Mouse (Mus musculus) liver, embryonic 12.5 days (tissue): ENCODE results near the gene Ak1. TPM values are rescaled to one million over a fixed set of nuclear protein-coding genes. Genes with fewer than 3 reads are reported as not detected.

Experiments used
- ATAC-seq: fragments of 200-750 bp; cut with Nextera tagmentation; 2 replicates; pipeline ENCODE4 v1.8.0; 2017; ENCODE audit warnings: moderate number of reproducible peaks, mild to moderate bottlenecking, moderate library complexity
- H3K27ac ChIP-seq: fragments of 300-500 bp; sonication (generic); 2 replicates; pipeline ENCODE4 v1.5.1; 2016; ENCODE audit warnings: mild to moderate bottlenecking
- H3K27me3 ChIP-seq: fragments of 300-500 bp; sonication (generic); replicated peaks from 2 replicates; pipeline ENCODE4 v1.6.1; 2016; ENCODE audit warnings: mild to moderate bottlenecking, moderate library complexity
- H3K36me3 ChIP-seq: fragments of 300-500 bp; sonication (generic); 2 replicates; pipeline ENCODE4 v1.6.1; 2016; ENCODE audit warnings: mild to moderate bottlenecking, moderate library complexity
- H3K4me1 ChIP-seq: fragments of 300-500 bp; sonication (generic); 2 replicates; pipeline ENCODE4 v1.6.1; 2016
- H3K4me2 ChIP-seq: fragments of 300-500 bp; sonication (generic); 2 replicates; pipeline ENCODE4 v1.6.1; 2016; ENCODE audit warnings: mild to moderate bottlenecking, moderate library complexity
- H3K4me3 ChIP-seq: fragments of 300-500 bp; sonication (generic); 2 replicates; pipeline ENCODE4 v1.5.1; 2016; ENCODE audit warnings: mild to moderate bottlenecking, moderate library complexity
- H3K9ac ChIP-seq: fragments of 300-500 bp; sonication (generic); 2 replicates; pipeline ENCODE4 v1.6.1; 2016; ENCODE audit warnings: mild to moderate bottlenecking, moderate library complexity
- H3K9me3 ChIP-seq: fragments of 300-500 bp; sonication (generic); replicated peaks from 2 replicates; pipeline ENCODE4 v1.6.1; 2016; ENCODE audit warnings: mild to moderate bottlenecking, moderate library complexity
- WGBS: fragments of 180-500 bp; shearing (Covaris S2); methylation state at CpG from one replicate; pipeline ENCODE4 v1.1.7; 2016; ENCODE audit not compliant: insufficient replicate concordance; 5-methylcytosine and 5-hydroxymethylcytosine counted together
- polyA plus RNA-seq: library from polyadenylated mRNA; unstranded; fragments of >200 nt; fragmentation: Nextera tagmentation; extraction: Ambion mirVana; gene quantifications from 2 replicates; pipeline ENCODE4 v1.2.1, GENCODE M21; 2016

The Ak1 gene
- 2.6 TPM in 2 replicates for polyA plus RNA-seq

DNA sequence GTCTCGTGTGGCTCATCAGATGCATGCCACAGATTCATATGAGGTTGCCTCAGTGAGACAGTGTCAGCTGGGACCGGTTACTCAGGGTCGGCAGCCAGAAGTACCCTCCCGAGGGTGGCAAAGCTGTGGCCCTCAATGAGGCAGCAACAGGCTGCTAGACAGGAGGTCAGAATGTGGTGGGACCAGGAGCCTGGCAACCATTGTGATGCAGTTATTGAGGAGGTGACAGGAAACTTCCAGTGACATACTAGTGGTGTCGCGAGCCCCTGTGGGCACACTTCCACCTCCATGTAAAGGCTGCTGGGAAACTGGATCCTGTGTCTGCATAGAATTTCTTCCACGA is at the start of gene Ak1:
Gene Ak1, plus strand, starts transcription at position 242 of the 343 bp plus-strand sequence.
- Histone ChIP-seq H3K4me2 (no peak within 1 kb of the TSS; the same call in none of the 2 replicates), H3K27ac (peak within 1 kb of the TSS; percentile 72), H3K4me3 (no peak within 1 kb of the TSS), H3K4me1 (peaks cover 53% of the 10 kb centered on the region), H3K9ac (0 out of 2 replicates have a peak within 1 kb of the TSS, but pooled peaks have one; percentile 6), H3K36me3 (peaks cover 34% of the 10 kb centered on the region), H3K9me3 (0 out of 2 replicates have a peak, but pooled peaks cover 4% of the 10 kb centered on the region), H3K27me3 (no peaks in the 10 kb centered on the region)
- 42% methylated on average over 7 of the region's 7 CpGs for WGBS
- no peak for ATAC-seq

DNA sequence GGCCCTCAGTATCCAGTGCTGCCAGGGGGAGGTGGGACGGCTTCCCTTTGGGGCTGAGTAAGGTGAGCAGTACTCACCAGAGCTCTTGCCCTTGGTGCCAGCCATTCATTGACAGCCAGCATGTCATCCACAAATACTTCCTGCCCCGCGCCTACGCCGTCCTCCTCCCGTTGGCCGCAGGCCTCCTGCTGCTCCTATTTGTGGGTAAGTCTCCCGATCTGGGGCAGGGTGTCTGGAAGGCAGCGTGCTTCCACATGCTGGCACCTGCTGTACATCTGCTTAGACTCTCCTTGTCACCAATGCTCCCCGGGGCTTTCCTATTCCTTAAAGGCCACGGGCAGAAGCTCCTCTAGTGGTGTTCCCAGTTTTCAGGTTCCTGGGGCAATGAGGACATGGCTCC is 49.4 kb upstream of the Ak1 start:
- Histone ChIP-seq H3K9ac (no peak overlapping the region), H3K4me2 (peak overlapping the region; percentile 89), H3K4me3 (no peak overlapping the region)

DNA sequence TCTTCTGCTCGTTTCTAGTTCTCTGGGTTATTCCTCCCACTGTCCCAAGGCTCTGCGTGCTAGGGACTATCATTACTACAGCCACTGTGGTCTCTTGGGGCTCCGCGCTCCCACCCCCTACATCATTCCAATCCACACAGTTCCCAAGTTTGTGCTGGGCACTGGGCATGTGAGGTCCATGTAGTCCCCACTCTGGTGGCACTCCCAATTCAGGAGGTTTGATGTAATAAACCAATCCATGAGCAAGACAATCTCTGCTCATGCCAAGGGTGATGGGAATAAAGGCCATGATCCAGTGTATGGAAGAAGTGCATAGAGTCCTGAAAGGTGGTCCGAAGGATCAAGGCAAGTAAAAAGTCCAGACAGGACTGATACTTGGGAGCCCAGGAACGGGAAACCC is 47.1 kb upstream of the Ak1 start, which contains the start of gene Pip5kl1:
Gene Pip5kl1, plus strand, starts transcription at position 301 of the 400 bp plus-strand sequence.
- H3K4me1 ChIP-seq, result peaks cover 33% of the 10 kb centered on the region
- WGBS, result 71% methylated on average over 6 of the region's 6 CpGs
- H3K27ac ChIP-seq, result no peak within 1 kb of the TSS
- H3K36me3 ChIP-seq, result peaks cover 18% of the 10 kb centered on the region
- peak within 1 kb of the TSS; percentile 43 for H3K4me3 ChIP-seq
- H3K9me3 ChIP-seq, result no peaks in the 10 kb centered on the region
- H3K27me3 ChIP-seq, result peaks cover 44% of the 10 kb centered on the region
- no peak for ATAC-seq
- peak within 1 kb of the TSS; percentile 36 for H3K9ac ChIP-seq
- peak within 1 kb of the TSS; percentile 72 for H3K4me2 ChIP-seq

More for the DNA sequence above, 49.4 kb upstream of the Ak1 start:
- Histone ChIP-seq H3K36me3 (peaks cover 22% of the 10 kb centered on the region), H3K4me1 (peaks cover 28% of the 10 kb centered on the region), H3K27me3 (peaks cover 21% of the 10 kb centered on the region), H3K27ac (no peak overlapping the region), H3K9me3 (no peaks in the 10 kb centered on the region)
- ATAC-seq, result no peak
- WGBS, result 88% methylated on average over 11 of the region's 11 CpGs

DNA sequence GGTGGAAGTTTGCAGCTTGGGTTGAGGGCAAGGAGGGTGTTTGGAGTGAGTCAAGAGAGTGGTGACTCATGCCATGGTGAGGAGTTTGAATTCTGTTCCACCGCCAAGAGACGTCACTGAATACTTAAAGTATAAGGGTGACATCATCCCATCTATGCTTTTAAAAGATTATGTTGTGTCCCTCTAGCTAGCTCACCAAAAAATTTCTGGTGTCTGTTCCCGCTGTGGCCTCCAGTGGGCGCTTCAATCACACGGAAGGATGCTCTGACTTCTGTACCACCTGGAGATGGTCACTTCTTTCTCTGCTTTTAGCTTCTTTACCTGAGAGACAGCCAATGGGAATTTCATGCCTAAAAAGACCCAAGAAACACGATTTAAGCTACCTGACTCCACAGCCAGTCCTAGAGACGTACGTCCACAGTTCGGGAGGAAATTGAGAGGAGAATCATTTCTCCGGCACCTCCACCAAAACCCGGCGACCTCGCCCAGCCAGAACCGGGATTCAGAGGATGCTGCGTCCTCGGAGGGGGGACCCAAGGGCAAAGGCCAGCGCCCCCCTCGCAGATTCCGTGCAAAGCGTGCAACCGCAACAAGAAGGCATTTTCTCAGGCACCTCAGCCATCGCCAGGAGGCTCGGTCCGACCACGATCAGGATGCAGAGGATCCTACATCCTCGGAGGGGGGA is 46.5 kb upstream of the Ak1 start:
- Histone ChIP-seq H3K9me3 (no peaks in the 10 kb centered on the region), H3K4me2 (peak overlapping the region; percentile 72), H3K27ac (no peak overlapping the region), H3K27me3 (peaks cover 50% of the 10 kb centered on the region), H3K36me3 (peaks cover 18% of the 10 kb centered on the region), H3K9ac (peak overlapping the region; percentile 36; the same call in 1 of the 2 replicates), H3K4me3 (peak overlapping the region; percentile 43), H3K4me1 (peaks cover 33% of the 10 kb centered on the region)
- 6% methylated on average over 26 of the region's 26 CpGs for WGBS
- ATAC-seq, result no peak

DNA sequence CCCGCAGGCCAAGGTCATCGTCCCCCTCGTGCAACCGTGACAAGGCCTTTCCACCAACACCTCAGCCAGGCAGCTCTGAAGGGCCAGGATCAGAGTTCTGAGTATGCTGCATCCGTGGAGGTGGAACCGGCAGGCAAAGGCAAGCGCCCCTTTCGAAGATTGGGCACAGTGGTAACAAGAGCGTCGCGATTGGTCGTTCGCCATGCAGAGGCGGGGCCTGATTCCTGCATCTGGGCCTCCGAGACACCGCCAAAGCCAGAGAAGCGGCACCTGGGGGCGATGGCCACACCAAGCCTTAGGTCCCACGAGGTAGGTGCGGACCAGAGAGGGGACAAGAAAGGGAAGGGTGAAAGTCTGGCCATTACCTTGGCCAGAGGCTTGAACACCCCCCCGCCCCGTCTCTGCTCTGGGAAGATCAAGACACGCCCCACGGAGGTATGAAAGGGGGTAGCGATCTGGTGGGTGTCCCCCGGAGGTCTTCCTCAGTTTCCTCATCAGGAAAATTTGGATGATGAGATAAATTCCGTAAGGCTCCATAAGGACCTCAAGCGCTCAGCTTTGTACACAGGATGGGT is 45.9 kb upstream of the Ak1 start, which contains the start of gene 9430097D07Rik:
Gene 9430097D07Rik, minus strand, starts transcription at position 99 of the 575 bp plus-strand sequence.
- WGBS, result 11% methylated on average over 28 of the region's 28 CpGs
- peaks cover 56% of the 10 kb centered on the region for H3K27me3 ChIP-seq

DNA sequence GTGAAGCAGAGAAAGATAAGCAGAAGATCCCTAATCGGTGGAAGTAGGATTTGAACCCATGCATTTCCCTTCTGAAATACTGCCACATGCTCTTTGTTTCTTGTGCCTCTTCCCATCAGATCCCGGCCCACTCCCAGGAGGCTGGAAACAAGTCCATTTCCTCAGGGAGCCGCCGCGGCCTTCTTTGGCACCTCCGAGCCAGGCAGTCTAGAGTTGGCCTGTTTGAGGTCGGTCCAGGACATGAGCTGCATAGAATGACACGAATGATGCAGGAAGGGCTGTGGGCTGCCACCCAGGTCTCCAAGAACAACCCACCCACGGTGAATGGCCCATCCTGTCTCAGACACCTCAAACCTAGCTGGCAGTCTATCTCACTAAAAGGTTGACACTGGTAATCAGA is 45.0 kb upstream of the Ak1 start:
- H3K9ac ChIP-seq, result no peak overlapping the region
- H3K27ac ChIP-seq, result no peak overlapping the region
- H3K4me1 ChIP-seq, result peaks cover 29% of the 10 kb centered on the region
- no peak overlapping the region for H3K4me2 ChIP-seq
- H3K27me3 ChIP-seq, result peaks cover 61% of the 10 kb centered on the region
- peaks cover 18% of the 10 kb centered on the region for H3K36me3 ChIP-seq
- H3K4me3 ChIP-seq, result no peak overlapping the region
- 72% methylated on average over 9 of the region's 9 CpGs for WGBS
- H3K9me3 ChIP-seq, result no peaks in the 10 kb centered on the region
- ATAC-seq, result no peak

More for the DNA sequence above, 45.9 kb upstream of the Ak1 start, which contains the start of gene 9430097D07Rik:
- peak within 1 kb of the TSS; percentile 43 for H3K4me3 ChIP-seq
- H3K27ac ChIP-seq, result no peak within 1 kb of the TSS
- ATAC-seq, result peak; percentile 22; the same call in 1 of the 2 replicates
- peaks cover 33% of the 10 kb centered on the region for H3K4me1 ChIP-seq
- H3K4me2 ChIP-seq, result peak within 1 kb of the TSS; percentile 72
- H3K36me3 ChIP-seq, result peaks cover 18% of the 10 kb centered on the region
- H3K9ac ChIP-seq, result peak within 1 kb of the TSS; percentile 36
- no peaks in the 10 kb centered on the region for H3K9me3 ChIP-seq

DNA sequence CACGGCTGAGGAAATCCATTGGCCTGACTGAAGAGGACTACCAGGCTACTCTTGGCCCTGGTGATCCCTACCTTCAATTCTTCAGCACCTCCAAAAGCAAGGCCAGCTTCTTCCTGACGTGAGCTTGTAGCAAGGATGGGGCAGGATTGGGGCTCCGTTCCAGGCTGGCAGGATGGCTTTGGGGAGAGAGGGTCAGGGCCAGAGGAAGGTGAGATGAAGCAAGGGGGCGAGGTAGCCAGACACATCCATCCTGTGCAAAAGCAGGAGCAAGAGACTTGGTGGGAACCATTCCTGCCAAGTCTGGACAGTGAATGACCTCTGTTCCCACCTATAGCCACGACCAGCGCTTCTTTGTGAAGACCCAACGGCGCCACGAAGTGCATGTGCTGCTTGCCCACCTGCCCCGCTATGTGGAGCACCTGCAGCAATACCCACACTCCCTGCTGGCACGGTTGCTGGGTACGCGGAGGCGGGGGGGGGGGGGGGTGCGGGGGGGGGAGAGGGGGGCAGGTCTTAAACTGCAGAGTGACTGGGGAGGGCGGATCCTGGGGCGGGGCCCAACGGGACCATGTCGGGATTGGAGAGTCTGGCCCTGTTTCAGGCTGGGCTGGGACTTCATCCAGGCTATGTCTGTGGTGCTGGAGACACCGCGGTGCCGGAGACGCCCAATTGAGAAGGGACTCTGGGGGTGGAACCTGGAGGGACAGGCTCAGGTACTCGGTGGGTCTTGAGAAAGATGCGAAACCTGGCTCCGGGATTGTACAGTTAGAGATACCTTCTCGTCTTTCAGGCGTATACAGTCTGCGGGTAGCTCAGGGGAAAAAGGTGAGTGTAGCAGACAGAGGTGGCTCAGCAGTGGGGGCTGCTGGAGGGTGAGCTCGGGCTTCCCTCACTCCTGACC is 43.2 kb upstream of the Ak1 start:
- WGBS, result 38% methylated on average over 25 of the region's 30 CpGs
- ATAC-seq, result no peak
- Histone ChIP-seq H3K27ac (no peak overlapping the region), H3K9me3 (no peaks in the 10 kb centered on the region), H3K9ac (no peak overlapping the region), H3K36me3 (peaks cover 3% of the 10 kb centered on the region; the same call in 1 of the 2 replicates), H3K4me2 (no peak overlapping the region), H3K4me3 (no peak overlapping the region), H3K27me3 (peaks cover 67% of the 10 kb centered on the region), H3K4me1 (peaks cover 28% of the 10 kb centered on the region)

DNA sequence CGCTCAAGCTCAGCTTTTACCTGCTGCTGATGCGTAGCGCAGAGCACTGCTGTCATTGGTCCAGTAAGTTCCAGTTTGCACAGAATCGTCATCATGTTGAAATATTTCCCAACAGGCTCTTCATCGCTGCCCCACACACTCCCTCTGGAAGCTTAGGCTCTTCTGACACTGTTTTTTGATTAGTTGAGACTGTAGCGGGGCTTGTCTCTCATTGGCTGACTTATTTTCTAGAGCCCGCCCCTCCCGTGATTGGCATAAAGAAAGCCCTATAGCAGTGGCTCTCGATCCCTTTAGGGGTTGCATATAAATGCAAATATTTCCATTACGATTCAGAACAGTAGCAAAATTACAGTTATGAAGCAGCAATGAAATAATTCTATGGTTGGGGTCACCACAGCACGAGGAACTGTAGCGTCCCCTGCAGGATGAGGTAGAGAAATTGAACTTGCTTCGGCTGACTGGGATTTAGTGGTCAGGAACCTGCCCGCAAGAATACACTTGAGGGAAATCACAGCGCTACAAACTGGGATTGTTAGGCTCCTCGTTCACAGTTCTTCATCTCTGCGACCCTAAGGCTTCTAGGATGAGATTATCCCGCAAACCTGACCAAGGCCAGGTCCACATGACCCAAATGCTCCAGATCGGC is 40.0 kb upstream of the Ak1 start:
- peak overlapping the region; percentile 42 for H3K4me2 ChIP-seq
- H3K27ac ChIP-seq, result no peak overlapping the region
- 36% methylated on average over 19 of the region's 19 CpGs for WGBS
- no peaks in the 10 kb centered on the region for H3K36me3 ChIP-seq
- no peak overlapping the region for H3K9ac ChIP-seq
- peaks cover 26% of the 10 kb centered on the region for H3K4me1 ChIP-seq
- H3K4me3 ChIP-seq, result 0 out of 2 replicates have a peak overlapping the region, but pooled peaks have one; percentile 12
- H3K27me3 ChIP-seq, result peaks cover 52% of the 10 kb centered on the region
- H3K9me3 ChIP-seq, result no peaks in the 10 kb centered on the region
- ATAC-seq, result no peak

DNA sequence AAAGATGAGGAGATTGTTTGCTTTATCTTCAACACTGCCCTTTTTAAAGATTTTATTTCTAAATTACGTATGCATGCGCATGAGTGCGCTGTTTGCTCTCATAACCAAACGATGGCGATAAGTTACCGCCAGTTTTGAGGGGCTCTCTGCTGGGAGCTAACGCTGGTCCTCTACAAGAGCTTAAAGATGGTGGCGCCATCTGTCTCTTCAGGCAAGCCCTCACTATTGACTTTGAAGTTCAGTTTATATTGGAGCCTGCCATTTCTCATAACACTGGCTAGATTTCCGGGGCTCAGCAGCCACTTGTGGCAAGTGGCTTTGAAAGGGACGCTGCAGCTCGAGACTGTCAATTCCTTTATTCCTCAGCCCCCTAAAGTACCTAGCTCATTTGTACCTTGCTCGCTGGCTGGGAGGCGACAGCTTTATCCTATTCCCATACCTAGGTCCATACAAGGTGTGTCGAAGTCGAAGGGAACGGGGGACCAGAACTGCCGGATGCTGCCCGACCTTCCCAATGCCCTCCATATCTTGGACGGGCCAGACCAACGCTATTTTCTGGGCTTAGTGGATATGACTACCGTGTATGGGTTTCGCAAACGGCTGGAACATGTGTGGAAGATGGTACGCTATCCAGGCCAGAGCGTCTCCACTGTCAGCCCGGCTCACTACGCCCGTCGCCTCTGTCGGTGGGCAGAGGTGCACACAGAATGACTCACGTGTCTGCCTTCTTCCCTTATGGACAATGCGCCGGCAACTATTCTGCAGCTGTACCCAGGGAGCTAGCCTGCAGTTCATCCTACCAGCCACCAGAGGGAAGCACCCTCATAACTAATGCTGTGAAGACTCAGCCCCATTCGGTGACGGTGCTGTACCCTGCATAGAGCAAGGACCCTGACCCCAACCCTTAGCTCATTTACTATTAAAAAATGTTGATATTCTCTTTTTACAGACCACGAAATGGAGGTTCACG is 38.4 kb upstream of the Ak1 start:
- Histone ChIP-seq H3K36me3 (no peaks in the 10 kb centered on the region), H3K9me3 (no peaks in the 10 kb centered on the region), H3K9ac (peak overlapping the region; percentile 50; the same call in 1 of the 2 replicates), H3K4me2 (peak overlapping the region; percentile 76), H3K4me1 (peaks cover 40% of the 10 kb centered on the region), H3K27ac (no peak overlapping the region), H3K4me3 (peak overlapping the region; percentile 42), H3K27me3 (peaks cover 37% of the 10 kb centered on the region)
- peak; percentile 71 for ATAC-seq
- WGBS, result 10% methylated on average over 37 of the region's 37 CpGs

DNA sequence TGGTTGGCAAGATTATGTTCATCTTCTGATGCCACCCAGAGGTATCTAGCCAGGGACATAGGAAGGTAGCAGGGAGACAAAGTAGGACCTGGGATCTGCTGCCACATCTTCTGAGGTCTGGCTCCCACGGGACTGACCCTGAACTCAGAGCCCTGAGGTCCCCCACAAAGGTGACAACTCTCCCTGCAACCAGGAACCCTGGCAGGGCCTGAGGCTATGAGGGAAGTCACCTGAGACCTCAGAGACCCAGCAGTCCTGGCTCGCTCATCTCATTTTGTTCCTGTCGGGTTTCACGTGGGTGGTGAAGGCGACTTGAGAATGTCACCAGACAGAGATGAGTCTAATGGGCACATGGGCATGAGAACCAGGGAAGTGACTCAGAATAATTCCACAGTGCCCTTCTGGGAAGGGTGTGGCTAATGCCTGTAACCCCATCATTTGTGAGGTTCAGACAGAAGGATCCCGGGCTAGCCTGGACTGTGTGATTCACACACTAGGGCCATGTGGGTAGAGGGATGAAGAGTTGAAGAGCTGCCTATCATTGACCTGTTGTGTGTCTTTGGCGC is 36.3 kb upstream of the Ak1 start:
- WGBS, result 71% methylated on average over 7 of the region's 7 CpGs
- peaks cover 16% of the 10 kb centered on the region for H3K27me3 ChIP-seq
- no peaks in the 10 kb centered on the region for H3K9me3 ChIP-seq
- H3K4me2 ChIP-seq, result no peak overlapping the region
- H3K4me1 ChIP-seq, result peaks cover 57% of the 10 kb centered on the region
- peaks cover 2% of the 10 kb centered on the region for H3K36me3 ChIP-seq
- ATAC-seq, result no peak
- no peak overlapping the region for H3K4me3 ChIP-seq
- no peak overlapping the region for H3K9ac ChIP-seq
- no peak overlapping the region for H3K27ac ChIP-seq
